Mouse (Mus musculus): ENCODE measurements around the gene Max. TPM values are rescaled to one million over a fixed set of nuclear protein-coding genes. Genes with fewer than 3 reads are reported as not detected.

Max gene
- polyA plus RNA-seq, 1 experiment from 2014 or later: 15.2 TPM

- no peak for TF ChIP-seq CTCF (IDR thresholded peaks at IDR 0.05; ENCODE audit: low read depth)
- DNase-seq (ENCODE audit: low spot score) (no peak), ATAC-seq (replicated peaks; ENCODE audit: low FRiP score, low read depth) (no peak)
- Histone ChIP-seq H3K27ac (no peak overlapping the region), H3K27me3 (ENCODE audit: insufficient read depth, low read length) (no peaks in the 10 kb centered on the region), H3K4me3 (replicated peaks; ENCODE audit: low read depth, low read length) (no peak overlapping the region), H3K9ac (ENCODE audit: low read depth, low read length) (no peak overlapping the region), H3K36me3 (ENCODE audit: insufficient read depth, low read length) (no peaks in the 10 kb centered on the region), H3K4me1 (replicated peaks; ENCODE audit: insufficient read depth, low read length) (no peaks in the 10 kb centered on the region), H3K9me3 (replicated peaks; ENCODE audit: low read length) (no peaks in the 10 kb centered on the region), H3K4me2 (ENCODE audit: low read length) (no peak overlapping the region)
- WGBS: 76% methylated on average over 3 of the region's 3 CpGs
Measured at GRCm38 (mm10) chr12:76979530-76979929, 17.5 kb upstream of the Max start.

- Histone ChIP-seq H3K27ac (no peak overlapping the region), H3K4me1 (replicated peaks; ENCODE audit: insufficient read depth, low read length) (no peaks in the 10 kb centered on the region), H3K9ac (ENCODE audit: low read depth, low read length) (no peak overlapping the region), H3K36me3 (ENCODE audit: insufficient read depth, low read length) (no peaks in the 10 kb centered on the region), H3K27me3 (ENCODE audit: insufficient read depth, low read length) (no peaks in the 10 kb centered on the region), H3K9me3 (replicated peaks; ENCODE audit: low read length) (no peaks in the 10 kb centered on the region), H3K4me2 (ENCODE audit: low read length) (no peak overlapping the region), H3K4me3 (replicated peaks; ENCODE audit: low read depth, low read length) (no peak overlapping the region)
- no peak for ATAC-seq (replicated peaks; ENCODE audit: low FRiP score, low read depth)
- no peak for DNase-seq (ENCODE audit: low spot score)
- TF ChIP-seq CTCF (IDR thresholded peaks at IDR 0.05; ENCODE audit: low read depth): no peak
- 88% methylated on average over 10 of the region's 10 CpGs for WGBS
Measured at GRCm38 (mm10) chr12:76972669-76973068, 10.7 kb upstream of the Max start.

GRCm38 (mm10) chr12:76972241-76972640, 10.2 kb upstream of the Max start:
- no peak overlapping the region for H3K4me2 ChIP-seq (ENCODE audit: low read length)
- H3K9ac ChIP-seq (ENCODE audit: low read depth, low read length): no peak overlapping the region
- ATAC-seq (replicated peaks; ENCODE audit: low FRiP score, low read depth): no peak
- H3K4me1 ChIP-seq (replicated peaks; ENCODE audit: insufficient read depth, low read length): no peaks in the 10 kb centered on the region
- no peaks in the 10 kb centered on the region for H3K9me3 ChIP-seq (replicated peaks; ENCODE audit: low read length)
- H3K27me3 ChIP-seq (ENCODE audit: insufficient read depth, low read length): no peaks in the 10 kb centered on the region
- no peak for DNase-seq (ENCODE audit: low spot score)
- no peak for TF ChIP-seq CTCF (IDR thresholded peaks at IDR 0.05; ENCODE audit: low read depth)
- no peaks in the 10 kb centered on the region for H3K36me3 ChIP-seq (ENCODE audit: insufficient read depth, low read length)
- 91% methylated on average over 11 of the region's 11 CpGs for WGBS
- no peak overlapping the region for H3K4me3 ChIP-seq (replicated peaks; ENCODE audit: low read depth, low read length)
- no peak overlapping the region for H3K27ac ChIP-seq

- Histone ChIP-seq H3K27me3 (ENCODE audit: insufficient read depth, low read length) (no peaks in the 10 kb centered on the region), H3K4me2 (ENCODE audit: low read length) (no peak overlapping the region), H3K9me3 (replicated peaks; ENCODE audit: low read length) (no peaks in the 10 kb centered on the region), H3K4me1 (replicated peaks; ENCODE audit: insufficient read depth, low read length) (no peaks in the 10 kb centered on the region), H3K4me3 (replicated peaks; ENCODE audit: low read depth, low read length) (no peak overlapping the region), H3K36me3 (ENCODE audit: insufficient read depth, low read length) (no peaks in the 10 kb centered on the region), H3K9ac (ENCODE audit: low read depth, low read length) (no peak overlapping the region), H3K27ac (no peak overlapping the region)
- WGBS: 83% methylated on average over 7 of the region's 7 CpGs
- no peak for TF ChIP-seq CTCF (IDR thresholded peaks at IDR 0.05; ENCODE audit: low read depth)
- no peak for ATAC-seq (replicated peaks; ENCODE audit: low FRiP score, low read depth)
- no peak for DNase-seq (ENCODE audit: low spot score)
Measured at GRCm38 (mm10) chr12:76971642-76972221, 9.7 kb upstream of the Max start.

- TF ChIP-seq CTCF (IDR thresholded peaks at IDR 0.05; ENCODE audit: low read depth): no peak
- Histone ChIP-seq H3K4me2 (ENCODE audit: low read length) (no peak overlapping the region), H3K4me1 (replicated peaks; ENCODE audit: insufficient read depth, low read length) (no peaks in the 10 kb centered on the region; the same call in 1 of the 2 replicates), H3K36me3 (ENCODE audit: insufficient read depth, low read length) (no peaks in the 10 kb centered on the region), H3K27me3 (ENCODE audit: insufficient read depth, low read length) (no peaks in the 10 kb centered on the region), H3K4me3 (replicated peaks; ENCODE audit: low read depth, low read length) (no peak overlapping the region), H3K9ac (ENCODE audit: low read depth, low read length) (no peak overlapping the region), H3K27ac (no peak overlapping the region), H3K9me3 (replicated peaks; ENCODE audit: low read length) (no peaks in the 10 kb centered on the region)
- no peak for DNase-seq (ENCODE audit: low spot score)
- ATAC-seq (replicated peaks; ENCODE audit: low FRiP score, low read depth): no peak
- WGBS: 15% methylated on average over 4 of the region's 4 CpGs
Measured at GRCm38 (mm10) chr12:76965876-76966275, 3.9 kb upstream of the Max start.

GRCm38 (mm10) chr12:76965089-76965488, 3.1 kb upstream of the Max start:
- 24% methylated on average over 5 of the region's 5 CpGs for WGBS
- Histone ChIP-seq H3K27ac (no peak overlapping the region), H3K9me3 (replicated peaks; ENCODE audit: low read length) (no peaks in the 10 kb centered on the region), H3K9ac (ENCODE audit: low read depth, low read length) (no peak overlapping the region), H3K27me3 (ENCODE audit: insufficient read depth, low read length) (no peaks in the 10 kb centered on the region), H3K4me1 (replicated peaks; ENCODE audit: insufficient read depth, low read length) (no peaks in the 10 kb centered on the region; the same call in 1 of the 2 replicates), H3K4me2 (ENCODE audit: low read length) (no peak overlapping the region), H3K36me3 (ENCODE audit: insufficient read depth, low read length) (no peaks in the 10 kb centered on the region), H3K4me3 (replicated peaks; ENCODE audit: low read depth, low read length) (no peak overlapping the region)
- no peak for TF ChIP-seq CTCF (IDR thresholded peaks at IDR 0.05; ENCODE audit: low read depth)
- DNase-seq (ENCODE audit: low spot score) (no peak), ATAC-seq (replicated peaks; ENCODE audit: low FRiP score, low read depth) (no peak)

All from kidney, postnatal 0 days (tissue).